Mouse (Mus musculus) MEL-GATA-1-ER (cell line): ENCODE measurements around the gene Src.
"Not testable (repeated sequence)": the region's sequence is repeated elsewhere in the genome, so short reads cannot be mapped to it uniquely, and the experiment has no call there.

Experiments
- DNase-seq: peaks from one replicate; pipeline ENCODE4 v3.0.0-alpha.2; 2012; ENCODE audit warnings: low read depth; ENCODE audit errors: extremely low read depth

Gene Src

DNA sequence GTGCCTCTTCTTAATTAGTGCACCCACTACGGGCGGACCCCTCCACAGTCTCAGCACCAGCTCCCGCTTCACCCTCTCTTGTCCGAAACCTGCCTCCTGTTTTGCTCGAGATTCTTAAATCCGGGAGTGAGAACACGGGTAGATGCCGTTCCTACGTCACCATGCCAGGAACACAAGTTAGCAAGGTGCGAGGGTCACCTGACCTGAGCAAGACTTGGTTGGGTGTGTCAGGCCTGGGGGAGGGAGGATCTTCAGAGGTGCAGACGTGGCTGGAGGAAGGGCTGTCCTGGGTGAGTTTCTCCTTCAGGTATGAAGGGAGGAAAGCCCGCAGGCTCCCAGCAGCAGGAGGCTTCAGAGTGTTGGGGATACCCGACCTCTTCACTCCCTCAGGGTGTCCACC, at the start of gene Src:
Src (plus strand) TSS at position 239 of the 400 bp plus-strand sequence.
- DNase-seq = no peak

DNA sequence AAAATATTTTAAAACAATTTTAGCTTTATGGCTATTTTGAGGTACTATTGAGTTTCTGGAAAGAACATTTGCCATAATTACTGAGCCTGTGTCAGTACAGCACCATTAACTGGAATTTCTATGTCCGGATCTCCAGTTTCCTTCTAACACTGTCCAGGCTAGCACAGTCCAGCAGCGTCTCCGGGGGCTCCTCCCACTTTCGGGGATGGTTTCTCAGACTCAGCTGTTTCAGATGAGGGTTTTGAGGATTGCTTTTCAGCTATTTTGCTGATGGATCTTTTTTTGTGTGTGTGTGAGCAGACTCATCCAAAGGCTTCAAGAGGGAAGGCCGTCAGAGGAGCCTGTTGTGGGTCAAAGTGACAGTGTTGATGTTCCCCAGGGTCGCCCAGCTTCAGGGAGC, 46.5 kb upstream of the Src start:
- DNase-seq = no peak

DNA sequence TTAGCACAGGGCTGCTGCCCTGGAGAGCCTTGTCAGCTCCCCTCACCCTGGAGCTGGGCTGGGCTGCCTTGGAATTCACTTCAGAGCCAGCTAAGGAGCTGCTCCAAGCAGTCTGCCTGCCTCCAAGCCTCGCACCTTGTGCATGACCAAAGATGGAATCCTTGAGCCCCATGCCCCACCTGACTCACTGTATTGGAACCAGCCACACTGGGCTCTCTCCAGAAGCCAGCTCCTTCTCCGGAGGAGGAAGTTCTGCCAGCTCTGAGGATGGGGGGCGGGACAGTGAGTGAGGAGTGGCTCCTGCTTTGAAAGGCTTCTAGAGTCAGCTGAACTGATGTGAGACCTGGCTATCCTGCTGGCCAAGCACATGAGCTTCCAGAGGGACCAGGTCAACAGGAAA, 44.6 kb upstream of the Src start:
- no peak for DNase-seq

DNA sequence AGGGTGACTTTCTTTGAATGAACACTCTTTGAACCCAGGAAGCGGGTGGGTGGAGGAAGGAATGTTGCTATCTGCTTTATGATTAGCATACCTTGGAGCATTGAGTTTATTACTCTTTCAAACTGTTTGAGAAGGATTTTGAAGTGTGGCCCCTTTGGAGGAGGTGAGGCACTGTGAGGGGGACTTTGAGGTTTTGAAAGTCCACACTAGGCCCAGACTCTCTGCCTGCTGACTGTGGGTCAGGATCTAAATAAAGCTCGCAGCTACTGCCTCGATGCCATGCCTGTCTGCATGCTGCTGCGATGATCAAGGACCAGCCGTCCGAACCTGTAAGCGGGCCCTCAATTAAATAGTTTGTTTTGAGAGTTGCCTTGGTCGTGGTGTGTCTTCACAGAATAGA, 43.2 kb upstream of the Src start:
- DNase-seq = no peak

DNA sequence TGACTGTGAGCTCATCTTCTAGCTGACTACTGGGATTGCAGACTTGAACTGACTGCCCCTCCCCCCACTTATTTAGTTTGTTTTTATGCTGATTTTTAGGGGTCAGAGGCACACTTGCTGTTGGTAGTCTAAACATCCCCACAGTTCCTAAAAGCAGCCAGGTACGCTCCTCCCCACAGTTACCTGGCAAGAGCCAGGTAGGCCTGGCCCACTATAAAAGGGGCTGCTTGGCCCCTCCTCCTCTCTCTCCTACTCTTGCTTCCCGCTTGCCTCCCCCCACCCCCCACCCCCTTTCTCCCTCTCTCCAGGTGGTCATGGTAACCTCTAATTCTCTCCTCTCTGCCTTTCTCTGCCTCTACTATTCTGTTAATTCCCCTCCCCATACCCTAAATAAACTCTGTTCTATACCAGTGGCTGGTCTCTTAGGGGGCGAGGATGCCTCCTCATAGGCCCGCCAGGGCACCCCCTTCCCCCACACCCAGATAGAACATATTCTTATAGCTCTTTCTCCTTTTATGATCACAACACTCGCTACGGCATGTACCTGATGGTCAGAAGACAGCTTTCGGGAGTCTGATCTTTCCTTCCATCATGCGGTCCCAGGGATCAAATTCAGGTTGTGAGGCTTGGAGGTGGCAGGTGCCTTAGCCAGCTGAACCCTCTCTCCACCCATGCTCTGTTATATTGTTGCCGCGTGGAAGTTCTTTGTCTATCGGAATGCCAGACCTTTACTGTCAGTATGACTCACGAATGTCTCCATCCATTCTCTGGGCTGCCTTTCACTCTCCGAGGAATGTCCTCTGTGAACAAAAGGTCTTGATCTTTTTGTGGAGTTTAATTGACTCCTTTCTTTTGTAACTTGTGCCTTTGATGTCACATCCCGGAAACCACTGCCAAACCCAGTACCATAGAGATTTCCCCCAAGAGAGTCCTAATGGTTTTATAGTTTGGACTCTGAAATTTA, 42.2 kb upstream of the Src start:
- DNase-seq = no peak

DNA sequence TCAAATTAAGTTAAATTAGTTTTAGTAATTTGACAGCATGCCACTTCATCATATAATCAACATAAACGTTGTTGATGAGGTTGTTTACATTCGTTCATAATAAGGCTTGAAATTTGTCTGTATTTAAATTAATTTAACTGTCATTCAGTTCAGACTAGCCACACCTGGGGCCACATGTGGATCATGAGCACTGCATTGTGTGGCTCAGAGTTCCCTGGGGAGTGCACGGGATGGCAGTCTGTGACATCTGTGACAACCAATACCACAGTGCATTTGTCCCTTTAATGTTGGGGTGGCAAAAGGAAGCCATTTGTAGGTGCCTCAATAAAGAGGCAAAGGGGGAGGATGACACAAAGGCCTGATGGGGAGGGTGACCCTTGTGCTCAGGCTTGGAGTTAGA, 41.2 kb upstream of the Src start:
- DNase-seq = no peak

DNA sequence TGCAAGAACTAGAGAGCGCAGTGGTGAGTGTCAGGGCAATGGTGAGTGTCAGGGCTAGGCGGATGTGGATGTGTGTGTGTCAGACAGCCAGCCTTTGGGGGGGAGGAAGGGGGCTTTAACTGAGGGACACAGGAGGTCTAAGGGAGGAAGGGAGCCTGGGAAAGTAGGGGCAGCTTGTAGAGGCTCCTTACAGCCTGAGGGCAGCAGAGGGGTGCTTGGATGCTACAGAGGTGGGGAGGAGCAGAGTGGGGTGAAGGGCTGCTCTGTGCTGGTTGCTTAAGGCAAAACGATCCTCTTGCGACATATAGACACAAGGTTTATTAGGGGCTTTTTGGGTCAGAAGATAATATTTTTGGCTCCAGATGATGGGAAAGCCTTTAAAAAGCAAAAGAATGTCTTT, 33.4 kb upstream of the Src start:
- no peak for DNase-seq

DNA sequence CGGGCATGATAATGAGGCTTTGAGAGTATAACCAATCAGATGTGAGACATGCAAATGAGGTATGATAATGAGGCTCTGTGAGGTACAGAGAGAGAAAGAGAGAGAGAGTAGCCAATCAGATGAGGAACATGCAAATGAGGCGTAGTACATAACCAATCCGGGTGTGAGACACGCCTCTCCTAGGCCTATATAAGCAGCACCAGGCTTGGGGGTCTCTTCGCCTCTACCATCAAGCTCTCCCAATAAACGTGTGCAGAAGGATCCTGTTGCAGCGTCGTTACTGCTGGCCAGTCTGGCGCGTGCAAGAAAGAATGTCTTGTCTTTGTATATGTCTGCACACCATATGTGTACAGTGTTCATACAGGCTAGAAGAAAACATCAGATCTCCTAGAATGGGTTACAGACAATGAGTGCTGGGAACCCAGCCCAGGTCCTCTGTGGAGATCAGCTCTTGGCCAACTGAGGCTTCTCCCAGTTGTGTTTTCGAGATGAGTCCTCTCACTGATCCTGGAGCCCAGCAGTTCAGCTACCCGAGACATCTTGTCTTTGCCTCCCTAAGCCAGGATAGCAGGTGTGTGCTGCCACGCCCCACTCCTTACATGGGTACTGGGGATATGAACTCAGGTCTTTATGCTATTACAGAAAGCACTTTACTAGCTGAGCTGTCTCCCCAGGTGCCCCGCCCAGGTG, 29.2 kb upstream of the Src start:
- DNase-seq = not testable (repeated sequence)

DNA sequence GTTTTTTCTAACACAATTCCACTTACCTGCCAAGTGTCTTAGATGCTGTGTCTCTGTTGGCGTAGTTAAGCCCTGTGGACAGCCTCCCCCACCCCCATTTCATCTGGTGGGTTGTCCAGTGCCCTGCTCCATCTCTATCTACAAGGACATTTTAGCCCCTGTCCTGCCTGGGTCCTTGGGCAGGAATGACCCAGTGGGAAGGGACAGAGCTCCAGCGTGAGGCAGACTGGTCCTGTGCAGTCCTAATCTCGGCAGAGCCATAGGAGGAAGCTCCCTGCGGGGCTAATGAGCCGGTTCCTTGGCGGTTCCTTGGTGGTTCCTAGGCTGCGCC, 28.7 kb upstream of the Src start:
- no peak for DNase-seq

DNA sequence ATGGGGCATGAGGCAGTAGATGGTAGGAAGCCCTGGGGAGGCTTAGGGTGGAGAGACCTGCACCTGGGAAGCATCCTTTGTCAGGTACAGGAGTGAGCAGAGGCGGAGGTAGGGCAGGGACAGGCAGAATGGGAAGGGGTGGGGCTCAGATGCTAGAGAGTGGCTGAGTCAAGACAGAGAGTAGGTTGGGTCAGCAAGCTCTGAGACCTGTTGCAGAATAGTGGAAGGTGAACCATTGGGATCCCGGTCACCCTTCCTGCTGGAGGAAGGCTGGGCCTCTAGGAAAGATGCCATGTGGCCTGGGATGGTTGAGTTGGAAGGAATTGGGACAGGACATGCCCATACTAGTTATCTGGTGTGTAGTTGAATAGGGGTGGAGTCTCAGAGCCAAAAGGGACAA, 25.9 kb upstream of the Src start:
- no peak for DNase-seq

DNA sequence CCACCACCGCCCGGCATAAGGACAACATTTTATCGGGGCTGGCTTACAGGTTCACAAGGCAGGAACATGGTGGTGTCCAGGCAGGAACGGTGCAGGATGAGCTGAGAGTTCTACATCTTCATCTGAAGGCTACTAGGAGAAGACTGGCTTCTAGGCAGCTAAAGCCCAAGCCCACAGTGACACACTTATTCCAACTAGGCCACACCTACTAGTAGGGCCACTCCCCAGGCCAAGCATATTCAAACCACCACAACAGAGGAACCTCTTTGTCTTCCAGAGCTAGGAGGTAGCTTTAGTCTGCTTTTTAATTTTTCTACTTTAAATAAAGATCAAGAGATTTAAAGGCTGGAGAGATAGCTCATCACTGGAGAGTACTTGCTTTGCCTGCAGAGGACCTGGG, 24.7 kb upstream of the Src start:
- DNase-seq = no peak

DNA sequence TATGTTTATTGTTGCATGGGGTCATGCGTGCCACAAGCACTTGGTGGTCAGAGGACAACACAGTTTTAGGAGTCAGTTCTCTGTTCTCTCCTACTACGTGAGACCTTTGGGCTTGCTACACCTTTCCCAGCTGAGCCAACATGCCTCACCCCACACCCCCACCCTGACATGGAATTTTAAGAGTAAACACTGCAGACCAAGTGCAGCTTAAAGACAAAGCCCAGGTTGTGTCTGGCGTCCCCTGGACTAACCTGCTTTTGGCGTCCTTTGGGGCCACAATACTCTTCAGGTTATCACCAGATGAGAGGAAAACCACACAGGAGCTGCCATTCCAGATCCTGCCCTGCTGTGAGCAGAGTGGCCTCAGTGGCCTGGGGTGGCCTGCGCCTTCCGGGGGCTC, 23.4 kb upstream of the Src start:
- DNase-seq = no peak

DNA sequence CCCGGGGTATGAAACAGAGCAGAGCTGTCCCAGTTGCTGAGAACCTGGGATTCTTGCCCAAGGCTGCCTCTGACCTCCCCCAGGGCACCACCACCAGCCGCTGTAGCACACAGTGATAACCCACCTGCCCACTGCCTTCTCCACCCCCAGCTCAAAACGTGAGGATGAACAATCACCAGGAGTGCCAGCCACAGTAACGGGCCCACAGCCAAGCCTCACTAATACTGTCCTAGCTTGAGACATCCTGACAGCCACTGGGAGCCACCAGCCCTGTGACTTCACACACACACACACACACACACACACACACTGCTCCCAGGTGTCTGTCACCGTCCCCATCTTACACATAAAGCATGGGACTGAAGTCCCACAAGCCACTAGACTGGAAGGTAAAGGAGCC, 22.9 kb upstream of the Src start:
- DNase-seq = no peak

DNA sequence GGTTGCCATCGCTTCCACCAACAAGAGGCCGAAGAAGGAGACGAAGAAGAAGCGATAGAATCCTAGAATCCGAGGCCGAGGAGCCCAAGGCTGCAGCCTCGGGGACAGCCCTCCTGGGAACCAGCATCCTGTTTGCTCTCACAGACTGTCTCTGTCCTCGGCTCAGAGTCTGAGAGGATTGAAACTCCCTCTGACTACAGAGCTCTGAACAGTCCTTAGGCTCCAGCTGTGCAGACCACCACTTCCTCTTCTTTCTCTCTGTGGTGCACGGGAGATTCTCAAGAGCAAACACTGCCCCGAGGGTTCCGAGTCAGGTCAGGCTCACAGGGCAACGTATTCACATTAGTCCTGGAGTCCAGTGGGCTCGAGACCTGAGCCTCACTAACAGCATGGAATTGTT, 22.3 kb upstream of the Src start:
- DNase-seq = no peak

DNA sequence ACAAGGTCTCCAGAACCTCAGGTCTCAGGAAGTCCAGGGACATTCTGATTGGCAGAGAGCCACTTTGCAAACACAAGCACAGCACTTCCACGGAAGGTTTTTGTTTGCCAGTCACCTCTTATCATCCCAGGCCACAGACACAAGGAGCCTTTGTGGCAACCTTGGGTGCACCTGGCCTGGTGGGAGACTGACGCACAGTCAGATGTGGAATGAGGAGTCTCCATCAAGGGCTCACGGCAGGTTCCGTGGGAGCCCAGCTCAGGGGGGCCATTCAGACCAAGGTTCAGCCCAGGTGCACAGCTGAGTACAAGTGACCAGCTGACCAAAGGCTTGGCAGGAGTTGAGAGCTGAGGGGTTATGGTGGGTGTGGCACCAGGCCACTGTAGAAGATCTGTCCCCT, 20.9 kb upstream of the Src start:
- no peak for DNase-seq

DNA sequence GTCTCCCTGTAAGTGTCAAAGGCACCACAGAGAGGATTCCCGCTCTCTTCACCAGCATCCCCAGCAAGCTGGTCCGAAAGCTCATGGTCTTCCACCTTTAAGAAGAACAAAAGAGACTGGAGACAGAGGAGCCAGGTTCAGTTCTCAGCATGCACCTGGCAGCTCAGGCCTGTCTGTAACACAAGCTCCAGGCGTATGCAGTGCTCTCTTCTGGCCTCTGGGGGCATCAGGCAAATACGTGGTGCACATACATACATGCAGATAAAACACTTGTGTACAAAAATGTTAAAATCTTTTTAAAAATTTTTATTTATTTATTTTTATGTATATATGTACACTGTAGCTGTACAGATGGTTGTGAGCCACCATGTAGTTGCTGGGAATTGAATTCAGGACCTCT, 19.7 kb upstream of the Src start:
- DNase-seq = no peak

DNA sequence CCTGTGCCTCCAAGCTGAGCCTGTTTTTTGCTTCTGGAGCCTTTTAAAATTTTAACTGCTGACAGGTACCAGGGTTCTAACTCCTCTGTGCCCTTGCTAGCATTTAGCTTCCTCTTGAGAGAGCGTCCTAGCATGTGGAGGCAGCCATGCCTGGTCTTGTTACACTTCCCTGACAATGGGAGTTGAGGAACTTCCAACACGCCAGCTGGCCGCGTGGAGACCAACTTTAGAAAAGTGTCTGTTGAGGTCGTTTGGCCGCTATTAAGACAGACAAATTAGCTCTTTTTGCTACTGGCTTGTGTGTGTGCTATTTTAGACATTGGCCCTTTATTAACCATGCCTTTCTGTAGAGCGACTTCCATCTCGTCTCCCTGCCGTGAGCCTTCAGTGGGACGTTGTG, 18.4 kb upstream of the Src start:
- DNase-seq = no peak

DNA sequence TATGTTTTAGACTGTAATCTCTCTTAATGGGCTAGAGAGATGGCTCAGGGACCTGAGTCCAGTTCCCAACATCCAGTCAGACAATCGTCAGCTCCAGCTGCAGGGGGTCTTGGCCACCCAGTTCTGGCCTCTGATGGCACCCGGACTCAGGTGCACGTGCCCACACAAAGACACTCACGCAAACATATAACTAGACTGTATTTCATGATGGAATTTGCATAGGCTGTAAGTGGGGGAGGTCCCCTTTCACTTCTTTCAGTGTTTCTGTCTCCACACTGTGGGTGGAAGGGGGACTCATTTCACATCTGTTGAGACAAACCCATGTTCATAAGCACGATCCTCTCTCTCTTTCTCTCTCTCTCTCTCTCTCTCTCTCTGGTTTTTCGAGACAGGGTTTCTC, 17.8 kb upstream of the Src start:
- no peak for DNase-seq

DNA sequence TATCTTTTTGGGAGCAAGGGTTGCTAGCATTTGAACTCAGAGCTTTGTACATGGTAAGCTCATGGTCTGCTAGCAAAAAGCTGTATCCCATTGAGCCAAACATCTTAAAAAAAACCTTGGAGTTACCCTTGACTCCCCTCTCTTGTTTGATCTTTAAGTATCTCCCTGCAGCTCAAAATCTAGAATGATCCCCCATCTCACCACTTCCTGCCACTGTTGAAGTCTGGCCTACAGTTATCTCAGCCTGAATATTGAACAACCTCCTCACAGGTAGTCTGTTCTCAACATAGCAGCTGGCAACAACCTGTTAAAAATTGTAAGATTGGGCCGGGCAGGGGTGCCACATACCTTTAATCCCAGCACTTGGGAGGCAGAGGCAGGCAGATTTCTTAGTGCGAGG, 17.0 kb upstream of the Src start:
- DNase-seq = no peak

DNA sequence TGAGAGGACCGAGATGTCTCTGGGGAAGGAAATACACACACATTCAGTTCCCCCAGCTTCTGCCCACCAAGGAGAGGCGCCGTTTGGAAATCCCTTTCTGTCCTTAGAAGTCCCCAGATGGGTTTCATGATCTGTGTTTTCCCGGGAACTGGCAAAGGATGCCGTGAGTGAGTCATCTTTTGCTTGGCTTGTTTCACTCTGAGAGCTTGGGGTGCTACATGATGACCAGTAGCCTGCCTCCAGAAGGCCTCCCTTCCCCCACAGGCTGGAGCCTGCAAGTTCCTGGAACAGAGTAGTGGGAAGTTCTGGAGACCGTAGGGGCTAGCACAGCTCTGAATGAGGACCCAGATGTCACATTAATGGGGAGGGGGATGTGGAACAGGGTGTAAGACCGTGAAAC, 10.6 kb upstream of the Src start:
- no peak for DNase-seq

DNA sequence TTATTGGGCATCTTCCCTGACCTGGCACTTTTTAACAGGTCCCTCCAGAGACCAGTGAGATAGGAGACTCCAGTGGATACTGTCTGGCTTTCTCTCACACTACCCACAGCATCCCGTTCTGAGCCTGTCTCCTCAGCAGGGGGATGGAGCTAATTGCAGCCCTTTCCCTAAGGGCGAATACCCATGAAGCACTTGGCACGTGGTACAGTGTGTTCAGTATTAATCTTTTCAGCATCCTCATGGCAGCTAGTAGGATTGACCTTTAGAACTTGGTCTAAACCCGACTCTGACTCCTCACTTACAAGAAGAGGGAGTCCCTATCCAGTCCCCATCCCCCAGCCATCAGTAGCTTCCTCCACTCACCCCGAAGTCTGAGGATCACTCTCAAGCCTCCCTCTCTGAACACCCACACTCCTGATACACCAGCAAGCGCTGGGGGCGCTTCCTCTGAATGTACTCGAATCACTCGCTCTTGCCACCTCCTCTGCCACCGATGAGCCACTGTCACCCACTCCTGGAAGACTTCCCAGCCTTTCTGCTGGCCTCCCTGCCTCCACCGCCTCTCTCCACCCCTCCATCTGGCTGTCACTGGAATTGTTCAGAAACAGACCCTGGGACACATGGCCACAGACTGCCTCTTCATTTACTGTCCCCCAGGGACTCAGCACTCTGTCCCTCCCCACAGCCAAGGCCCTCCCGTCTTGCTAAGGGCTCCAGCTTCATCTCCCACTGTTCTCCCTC, 8.3 kb upstream of the Src start:
- no peak for DNase-seq

DNA sequence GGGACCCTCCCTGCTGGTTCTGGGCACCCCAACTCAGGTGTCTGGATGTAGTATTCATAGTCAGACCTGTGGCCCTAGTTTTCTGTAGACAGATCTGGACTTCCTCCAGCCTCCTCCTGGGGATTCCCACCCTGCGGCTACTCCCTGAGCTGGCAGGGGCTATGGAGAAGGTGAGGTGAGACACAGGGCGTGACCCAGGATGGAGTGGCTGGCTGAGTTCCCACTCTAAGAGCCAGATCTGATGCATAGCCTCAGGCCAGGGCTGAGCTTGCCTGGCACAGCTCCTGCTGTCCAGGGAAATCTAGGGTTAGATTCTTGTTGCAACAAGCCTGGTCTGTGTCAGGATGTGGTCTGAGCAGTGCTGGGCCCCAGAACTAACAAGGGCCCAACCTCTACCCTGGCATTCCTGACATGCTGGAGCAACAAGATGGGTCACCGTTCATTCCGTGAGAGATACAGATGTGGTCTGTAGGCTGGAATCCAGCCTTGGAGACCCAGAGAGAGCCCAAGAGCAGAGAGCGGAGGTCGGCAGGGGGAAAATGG, 7.0 kb upstream of the Src start:
- DNase-seq = no peak
